Mouse (Mus musculus) frontal cortex, postnatal 14 days (tissue): ENCODE measurements at regions not wholly inside any gene's neighbourhood (a gene's known extent, or its start where the extent isn't known, plus 50 kb on each side); places are given as distances from the start of the nearest gene placed in this dataset.

Source experiments
- DNase-seq, 2 experiments: peaks; one replicate each; pipeline ENCODE4 v3.0.0; 2022; ENCODE audit warnings: low spot score in 2 of 2

- no peak for DNase-seq
Measured at GRCm38 (mm10) chr8:44094818-44095217, 385.0 kb upstream of the Adam34 start.

GRCm38 (mm10) chr8:44093491-44093890, 383.6 kb upstream of the Adam34 start:
- DNase-seq, result no peak

DNA sequence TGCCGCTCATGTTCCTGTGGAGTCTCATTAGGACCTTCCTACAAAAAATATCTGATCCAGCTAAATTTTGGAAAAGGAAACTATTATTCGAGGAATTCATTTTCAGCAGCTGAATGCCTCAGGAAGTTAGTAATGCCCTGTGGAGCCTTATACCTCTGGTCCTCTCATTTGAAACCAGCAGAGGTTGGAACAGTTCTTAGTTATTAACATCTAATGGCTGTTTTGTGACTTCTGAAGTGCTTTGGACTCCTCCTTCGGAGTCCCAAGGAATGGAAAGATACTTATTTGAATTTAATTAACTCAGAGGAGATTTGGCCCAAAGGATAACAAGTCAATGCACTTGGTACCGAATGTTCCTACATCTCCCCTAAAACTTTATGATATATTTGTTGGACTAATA, 372.2 kb upstream of the Adam34 start:
- DNase-seq, result no peak

DNA sequence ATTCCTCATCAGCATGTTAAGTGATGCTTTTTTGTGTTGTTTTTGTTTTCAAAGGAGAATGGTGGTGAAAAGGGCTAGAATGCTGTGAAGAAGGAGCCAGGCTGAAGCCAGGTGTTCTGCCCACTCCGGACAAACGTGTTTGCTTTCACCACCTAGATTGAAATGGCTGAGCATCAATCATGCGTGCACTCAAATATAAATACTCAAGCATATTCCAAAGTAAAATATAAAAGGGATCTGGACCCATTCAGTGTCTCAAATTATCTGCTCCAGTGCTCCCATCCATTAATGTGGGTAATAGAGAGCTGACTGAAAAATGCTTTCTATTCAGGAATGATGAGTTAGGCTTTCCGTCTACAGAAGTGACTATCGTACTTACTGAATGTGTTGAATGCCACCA, 349.0 kb upstream of the Adam34 start:
- no peak for DNase-seq

- no peak for DNase-seq
Measured at GRCm38 (mm10) chr8:44042572-44043355, 332.9 kb upstream of the Adam34 start.

DNA sequence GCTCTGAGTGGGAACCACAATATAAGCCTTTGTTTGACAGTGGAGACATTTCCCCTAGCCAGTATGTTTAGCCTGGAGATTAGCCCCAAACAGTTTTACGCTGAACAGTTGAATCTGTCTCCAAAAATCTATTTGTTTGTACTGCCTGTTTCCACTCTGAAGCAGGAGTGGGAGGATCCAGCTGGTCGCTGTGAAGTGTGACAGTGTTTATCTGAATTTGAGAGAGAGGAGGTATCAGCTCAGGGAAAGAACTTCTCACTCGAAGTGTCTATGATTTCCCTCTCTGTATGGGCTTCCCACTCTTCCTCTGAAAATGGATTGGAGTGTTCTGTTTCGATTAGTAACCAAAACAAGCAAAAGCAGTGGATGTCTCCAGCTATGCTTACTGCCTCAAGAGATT, 324.4 kb upstream of the Adam34 start:
- peak in 1 of 2 experiments; percentile 16 for DNase-seq

GRCm38 (mm10) chr8:44031376-44031775, 321.5 kb upstream of the Adam34 start:
- DNase-seq, result no peak

DNA sequence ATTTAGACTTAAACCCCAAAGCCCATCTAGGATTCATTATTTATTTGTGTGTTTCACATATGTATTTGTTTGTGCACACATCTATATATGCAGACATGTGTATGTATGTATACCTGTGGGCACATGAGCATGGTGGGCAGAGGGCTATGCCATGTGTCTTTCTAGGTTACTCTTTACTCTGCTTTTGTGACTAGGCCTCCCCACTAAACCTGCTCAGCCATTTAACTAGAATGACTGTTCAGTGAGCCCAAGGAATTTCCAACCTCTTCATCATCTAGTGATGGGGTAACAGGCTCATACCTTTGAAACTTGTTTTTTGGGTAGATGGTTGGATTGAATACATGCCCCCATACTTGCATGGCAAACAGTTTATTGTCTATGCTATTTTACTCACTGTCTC, 321.1 kb upstream of the Adam34 start:
- no peak for DNase-seq

GRCm38 (mm10) chr8:44027738-44028137, 317.9 kb upstream of the Adam34 start:
- no peak for DNase-seq

- DNase-seq, result peak; percentile 12 to 66
Measured at GRCm38 (mm10) chr8:44025926-44026325, 316.1 kb upstream of the Adam34 start.

DNA sequence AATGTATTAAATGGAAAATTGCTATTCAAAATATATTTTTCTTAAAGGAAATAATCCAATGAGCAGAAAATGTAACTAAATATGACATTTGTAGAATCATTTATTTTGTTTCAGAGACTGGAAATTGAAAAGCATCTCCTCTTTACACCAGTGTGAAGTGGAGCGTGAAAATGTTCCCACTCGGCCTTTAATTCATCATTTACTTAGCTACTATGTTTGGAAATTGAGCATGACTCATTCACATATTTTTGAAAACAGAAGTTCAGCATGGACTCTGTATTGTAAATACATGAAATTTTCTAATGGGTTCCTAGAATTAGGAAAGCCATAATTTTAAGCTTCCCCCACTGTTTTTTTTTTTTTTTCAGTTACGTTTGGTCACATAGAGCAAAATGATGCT, 314.2 kb upstream of the Adam34 start:
- DNase-seq, result no peak
